Mouse (Mus musculus) ovary, postnatal 10 days (tissue): Measurements from ENCODE around the gene Prpf4b.
"Not testable (repeated sequence)": the region's sequence is repeated elsewhere in the genome, so short reads cannot be mapped to it uniquely, and the experiment has no call there.

Experiments
- DNase-seq: peaks from one replicate; pipeline ENCODE4 v3.0.0; 2022; ENCODE audit warnings: low spot score

Gene Prpf4b

GRCm38 (mm10) chr13:34934931-34935644 lies 60.0 kb downstream of the Prpf4b start:
- no peak for DNase-seq

DNA sequence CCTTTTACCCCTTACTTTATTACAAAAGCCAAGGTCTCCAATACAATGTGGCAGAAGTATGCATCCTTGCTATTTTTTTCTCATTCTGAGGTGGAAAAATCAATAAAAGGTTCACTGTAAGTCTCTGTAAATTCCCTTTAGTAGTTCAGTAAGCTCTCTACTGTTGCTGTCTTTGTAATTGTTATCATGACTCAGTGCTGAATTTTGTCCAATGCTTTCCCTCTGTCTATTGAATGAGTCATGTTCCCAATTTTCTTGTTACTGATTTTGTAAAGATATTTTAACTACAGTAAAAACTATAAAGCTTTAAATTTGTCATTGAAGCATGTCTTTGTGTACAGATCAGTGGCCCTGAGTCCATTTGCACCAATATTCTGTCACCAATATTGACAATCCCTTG lies 67.3 kb downstream of the Prpf4b start:
- DNase-seq = no peak

- not testable (repeated sequence) for DNase-seq
These were observed 76.3 kb downstream of the Prpf4b start for GRCm38 (mm10) chr13:34951437-34951836.
